Mouse (Mus musculus): ENCODE data around the gene Ankrd39.

Ankrd39 gene

DNA sequence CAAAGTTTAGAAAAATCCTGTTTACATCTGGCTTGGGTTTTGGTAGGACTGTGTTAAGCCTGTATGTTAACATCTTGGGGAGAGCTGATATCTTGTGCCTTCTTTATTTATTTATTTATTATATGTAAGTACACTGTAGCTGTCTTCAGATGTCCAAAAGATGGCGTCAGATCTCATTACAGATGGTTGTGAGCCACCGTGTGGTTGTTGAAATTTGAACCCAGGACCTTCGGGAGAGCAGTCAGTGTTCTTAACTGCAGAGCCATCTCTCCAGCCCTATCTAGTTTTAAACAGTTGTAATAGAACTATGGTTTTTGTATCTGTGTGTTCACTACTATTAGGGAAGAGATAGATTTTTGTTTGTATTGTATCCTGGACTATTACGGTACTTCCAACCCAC lies 18.0 kb downstream of the Ankrd39 start:
- no peak for DNase-seq

DNA sequence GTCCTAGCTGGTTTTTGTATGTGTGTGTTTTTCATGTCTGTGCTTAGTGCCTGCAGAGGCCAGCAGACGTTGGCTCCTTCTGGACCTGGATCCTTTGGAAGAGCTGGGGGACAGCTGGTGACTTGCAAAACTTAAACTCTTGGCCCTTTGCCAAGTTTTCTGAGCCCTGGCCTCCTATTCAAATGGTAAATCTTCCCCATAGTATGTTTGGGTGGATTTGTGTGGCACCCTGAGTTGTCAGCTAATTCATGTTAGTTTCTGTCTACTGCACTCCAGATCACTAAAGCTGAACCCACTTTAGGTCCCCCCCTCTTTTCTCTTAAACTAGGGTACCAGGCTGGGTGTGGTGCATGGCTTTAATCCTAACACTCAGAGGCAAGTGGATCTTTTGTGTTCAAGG lies 18.9 kb downstream of the Ankrd39 start:
- DNase-seq = no peak

DNA sequence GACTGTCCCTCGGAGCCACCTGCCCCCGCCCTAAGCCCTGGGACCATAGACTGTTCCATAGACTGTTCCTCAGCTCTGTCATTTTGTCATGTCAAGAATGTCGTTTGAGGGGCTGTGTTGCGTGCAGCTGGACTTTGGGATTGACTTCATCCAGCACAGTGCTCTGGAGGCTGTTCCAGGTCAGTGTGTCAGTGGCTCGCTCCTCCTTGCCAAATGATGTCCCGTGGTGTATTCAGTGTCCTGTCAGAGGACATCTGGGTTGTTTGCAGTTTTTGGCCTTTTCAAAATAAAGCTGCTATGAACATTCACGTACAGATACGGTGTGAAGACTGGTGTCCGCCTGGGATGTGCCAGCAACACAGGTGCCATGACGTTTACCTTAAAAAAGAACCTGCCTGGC lies 20.3 kb downstream of the Ankrd39 start:
- no peak for DNase-seq

DNA sequence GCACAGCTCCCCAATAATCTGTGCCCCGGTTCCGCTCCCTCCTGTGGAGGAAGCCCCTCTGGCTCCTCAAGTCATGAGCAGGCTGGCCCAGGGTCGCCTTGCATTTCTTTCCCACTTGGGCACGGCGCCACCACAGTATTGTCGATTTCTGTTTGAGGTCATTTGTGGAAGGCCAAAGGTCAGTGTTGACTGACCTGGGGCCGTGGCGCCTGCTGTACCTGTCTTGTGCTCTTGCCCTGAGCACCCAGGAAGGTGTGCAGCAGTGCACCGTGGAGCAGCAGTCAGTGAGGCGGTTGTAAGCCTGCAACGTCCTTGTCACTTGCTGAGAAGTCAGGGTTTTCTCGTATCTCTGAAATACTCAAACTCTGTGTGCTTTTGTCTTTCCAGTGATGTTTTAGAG lies 21.5 kb downstream of the Ankrd39 start:
- no peak for DNase-seq

GRCm38 (mm10) chr1:36524058-36524457 lies 23.2 kb downstream of the Ankrd39 start:
- DNase-seq = no peak

- no peak for DNase-seq
Measured at GRCm38 (mm10) chr1:36523332-36524013, 23.8 kb downstream of the Ankrd39 start.

GRCm38 (mm10) chr1:36522210-36522609 lies 25.0 kb downstream of the Ankrd39 start:
- DNase-seq = no peak

DNA sequence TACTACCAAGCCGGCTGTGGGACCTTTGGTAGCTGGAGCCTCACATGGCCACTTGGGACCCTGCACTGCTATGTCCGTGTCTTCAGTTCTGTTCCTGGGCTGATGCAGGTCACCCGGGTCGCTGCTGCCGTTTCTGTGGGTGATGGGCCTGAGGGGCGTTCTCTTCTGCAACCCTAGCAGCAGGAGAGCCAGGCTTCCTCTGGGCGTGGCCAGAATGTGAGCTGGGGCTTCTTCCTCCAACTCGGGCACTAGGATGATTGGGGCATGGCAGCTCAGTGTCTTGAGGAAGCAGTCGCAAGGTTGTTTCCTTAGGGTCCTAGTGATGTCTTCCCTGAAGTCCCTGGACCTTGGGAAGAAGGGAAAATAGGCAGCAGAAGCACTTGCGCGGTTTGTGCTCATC lies 27.6 kb downstream of the Ankrd39 start:
- no peak for DNase-seq

GRCm38 (mm10) chr1:36518259-36518658 lies 29.0 kb downstream of the Ankrd39 start:
- no peak for DNase-seq

GRCm38 (mm10) chr1:36513718-36514117 lies 33.5 kb downstream of the Ankrd39 start:
- DNase-seq = no peak

- no peak for DNase-seq
Measured at GRCm38 (mm10) chr1:36513310-36513709, 33.9 kb downstream of the Ankrd39 start.

DNA sequence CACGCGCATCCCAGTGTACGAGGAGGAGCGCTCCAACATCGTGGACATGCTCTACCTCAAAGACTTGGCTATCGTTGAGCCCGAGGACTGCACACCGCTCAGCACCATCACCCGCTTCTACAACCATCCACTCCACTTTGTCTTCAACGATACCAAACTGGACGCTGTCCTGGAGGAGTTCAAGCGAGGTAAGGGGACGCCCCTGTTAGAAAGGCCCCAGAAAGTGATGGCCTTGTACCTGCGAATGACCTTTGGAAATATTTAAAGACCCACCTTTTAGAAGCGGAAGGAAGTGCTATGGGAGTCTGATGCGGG lies 34.3 kb downstream of the Ankrd39 start:
- no peak for DNase-seq

GRCm38 (mm10) chr1:36512089-36512965 lies 34.9 kb downstream of the Ankrd39 start:
- peak; percentile 28 to 59 for DNase-seq

DNA sequence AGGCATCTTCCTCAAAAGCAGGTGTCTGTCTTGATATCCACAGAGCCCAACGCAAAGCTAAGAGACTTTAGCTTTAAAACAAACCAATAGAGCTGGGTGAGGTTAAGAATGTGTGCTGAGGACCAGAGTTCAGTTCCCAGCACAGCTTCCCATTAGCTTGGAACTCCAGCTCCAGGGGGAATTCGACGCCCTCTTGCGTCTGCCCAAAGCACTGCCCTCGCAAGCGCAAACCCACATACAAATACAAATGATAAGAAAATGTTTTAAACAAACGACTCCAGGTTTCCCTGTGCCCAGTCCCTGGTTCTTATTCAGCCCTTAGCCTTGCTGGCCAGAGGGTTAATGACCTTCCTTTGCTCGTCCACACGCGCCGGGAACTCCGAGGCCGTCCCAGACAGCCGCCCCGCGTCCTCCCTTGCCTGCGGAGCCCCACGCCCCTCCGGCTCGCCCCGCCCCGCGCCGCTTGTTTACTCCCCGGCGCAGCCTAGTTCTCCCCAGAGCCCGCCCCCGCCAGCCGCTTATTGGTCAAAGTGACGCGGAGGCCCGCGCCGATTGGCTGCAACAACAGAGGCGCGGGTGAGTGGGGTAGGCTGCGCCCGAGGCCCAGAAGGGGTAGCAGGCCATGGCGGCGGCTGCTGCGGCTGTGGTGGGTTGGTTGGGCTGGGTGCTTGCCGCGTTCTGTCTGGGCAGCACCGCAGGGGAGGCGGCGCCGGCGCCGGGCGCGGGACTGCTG lies 35.8 kb downstream of the Ankrd39 start, which contains the start of gene Cnnm3:
Gene Cnnm3 (plus strand): TSS at position 579 of the 733 bp plus-strand sequence.
- peak; percentile 99 to 100 for DNase-seq

DNA sequence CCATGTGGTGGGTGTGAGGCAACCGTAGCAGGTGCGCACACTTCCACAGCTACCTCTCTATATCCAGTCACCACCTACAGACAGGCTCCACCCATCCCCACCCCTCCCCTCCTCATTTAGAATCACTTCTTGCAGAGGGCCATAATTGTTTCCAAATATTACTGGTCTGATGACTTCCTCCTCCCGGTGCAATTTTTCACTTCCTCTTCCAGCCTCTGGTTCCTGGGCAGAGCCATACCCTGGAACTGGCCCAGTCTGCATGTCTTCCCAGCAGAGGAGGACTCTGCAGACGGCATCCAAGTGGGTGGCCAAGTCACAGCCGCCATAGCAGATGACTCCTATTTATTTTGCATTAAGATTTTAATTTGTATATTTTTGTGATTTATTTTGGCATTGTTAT lies 39.0 kb downstream of the Ankrd39 start:
- no peak for DNase-seq

DNA sequence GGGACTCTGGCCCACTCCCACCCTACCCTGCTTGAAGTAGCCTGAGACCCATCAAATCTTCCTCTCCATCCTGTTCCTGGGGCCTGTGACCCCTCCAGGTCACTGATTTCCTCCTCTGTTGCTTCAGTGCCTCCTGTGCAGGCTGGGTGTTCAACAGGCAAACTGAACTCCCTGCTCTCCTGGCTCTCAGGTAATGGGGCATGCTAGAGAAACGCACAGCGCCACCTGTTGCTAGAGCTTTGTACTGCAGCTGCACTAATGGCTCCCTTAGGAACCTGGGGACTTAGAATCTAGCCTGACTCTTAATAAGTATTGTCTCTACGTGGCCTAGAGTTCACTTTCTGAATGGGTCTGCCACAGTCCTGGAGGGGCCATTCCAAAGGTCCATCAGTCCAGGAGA lies 46.0 kb downstream of the Ankrd39 start:
- DNase-seq = peak; percentile 57 to 81

- DNase-seq = no peak
Measured at GRCm38 (mm10) chr1:36497312-36497711, 49.9 kb downstream of the Ankrd39 start.

GRCm38 (mm10) chr1:36496719-36497118 lies 50.5 kb downstream of the Ankrd39 start:
- no peak for DNase-seq

- DNase-seq = no peak
Measured at GRCm38 (mm10) chr1:36493299-36493698, 53.9 kb downstream of the Ankrd39 start.

GRCm38 (mm10) chr1:36492416-36493139 lies 54.7 kb downstream of the Ankrd39 start:
- DNase-seq = no peak

GRCm38 (mm10) chr1:36489661-36490060 lies 57.6 kb downstream of the Ankrd39 start:
- DNase-seq = no peak

All from spleen, adult 18-20 months (tissue).